ENCODE assay signal across 8 mouse cellular contexts in the genomic region with DNA sequence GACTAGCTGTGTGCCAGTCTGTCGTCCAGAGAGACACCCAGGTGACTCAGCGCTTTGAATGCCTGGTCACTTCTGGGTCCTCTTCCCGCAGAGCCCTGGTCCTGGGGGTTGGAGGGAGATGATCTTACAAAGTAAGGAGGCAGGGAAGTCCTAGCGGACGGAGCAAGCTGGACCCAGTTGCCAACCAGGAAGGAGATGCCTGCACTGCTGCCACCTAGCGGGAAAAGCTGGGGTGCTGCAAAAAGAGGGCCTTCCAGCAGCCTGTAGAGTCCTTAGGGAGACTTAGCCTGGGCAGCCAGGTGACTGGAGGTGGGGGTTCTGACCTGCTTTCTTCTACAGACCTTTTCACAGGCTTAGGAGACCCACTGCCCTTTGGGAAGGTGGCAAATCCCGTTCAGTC. TPM values are rescaled to one million over a fixed set of nuclear protein-coding genes. Genes with fewer than 3 reads are reported as not detected.
DNase-seq lines count a peak whose midpoint lies in the region; ATAC-seq and TF ChIP-seq lines count a peak whose summit lies in the region.
"Had no signal": no experiment of that assay in that cellular context is flagged by ENCODE, and none has a peak within 500 bp of the region (broad histone marks: within the 10 kb centered on the region; RNA-seq: fewer than 3 reads in every experiment).

No protein-coding gene starts in this region.

- peak overlapping the region; percentile 23; the same call in 1 of the 2 replicates for H3K4me3 ChIP-seq in gastrocnemius, adult 2 months
- H3K4me3 ChIP-seq in intestine, embryonic 16.5 days (ENCODE audit: low read length), result no peak overlapping the region
- H3K4me3 ChIP-seq in midbrain, embryonic 10.5 days, result peak overlapping the region; percentile 75
- H3K4me3 ChIP-seq: myocyte had no signal

- no peak overlapping the region for H3K4me2 ChIP-seq in intestine, embryonic 16.5 days (ENCODE audit: low read depth, low read length)

- H3K9me3 ChIP-seq in intestine, embryonic 16.5 days (ENCODE audit: control insufficient read depth, low read length), result no peaks in the 10 kb centered on the region
- H3K9me3 ChIP-seq in midbrain, embryonic 10.5 days (replicated peaks), result no peaks in the 10 kb centered on the region

- TF ChIP-seq CTCF in gastrocnemius, adult 2 months (IDR thresholded peaks at IDR 0.05), result peak; percentile 68

- 4% methylated on average over 7 of the region's 7 CpGs for whole genome bisulfite sequencing in intestine, embryonic 16.5 days
- WGBS in midbrain, embryonic 10.5 days, result 1% methylated on average over 7 of the region's 7 CpGs

- no peaks in the 10 kb centered on the region for H3K36me3 ChIP-seq in intestine, embryonic 16.5 days (ENCODE audit: control insufficient read depth, insufficient read depth, low read length)
- no peaks in the 10 kb centered on the region for H3K36me3 ChIP-seq in midbrain, embryonic 10.5 days

- H3K27me3 ChIP-seq in intestine, embryonic 16.5 days (replicated peaks; ENCODE audit: control insufficient read depth, insufficient read depth, low read length), result peaks cover 56% of the 10 kb centered on the region
- H3K27me3 ChIP-seq in midbrain, embryonic 10.5 days (ENCODE audit: low read depth, poor library complexity, severe bottlenecking), result peaks cover 74% of the 10 kb centered on the region

- H3K4me1 ChIP-seq in intestine, embryonic 16.5 days (ENCODE audit: control insufficient read depth, insufficient read depth, low read length), result peaks cover 13% of the 10 kb centered on the region; the same call in 1 of the 2 replicates
- H3K4me1 ChIP-seq in midbrain, embryonic 10.5 days, result peaks cover 67% of the 10 kb centered on the region

- peak; percentile 79 for DNase-seq in adrenal gland, postnatal 25 days
- peak; percentile 85 to 87 for DNase-seq in cerebellum, postnatal 25 days
- DNase-seq in gastrocnemius, adult 2 months, result peak; percentile 62
- DNase-seq in left cerebral cortex, postnatal 25 days (ENCODE audit: low spot score in 2 of 2), result peak; percentile 74 to 87
- DNase-seq in midbrain, embryonic 10.5 days (ENCODE audit: low spot score), result peak; percentile 86
- peak; percentile 7 for DNase-seq in skeletal muscle tissue, adult 2 months (ENCODE audit: low read depth, low spot score)

- 0 out of 2 replicates have a peak, but pooled peaks have one; percentile 13 for ATAC-seq in intestine, embryonic 16.5 days

- H3K9ac ChIP-seq in intestine, embryonic 16.5 days (ENCODE audit: low read depth, low read length), result no peak overlapping the region

- H3K27ac ChIP-seq in gastrocnemius, adult 2 months, result no peak overlapping the region
- no peak overlapping the region for H3K27ac ChIP-seq in intestine, embryonic 16.5 days (ENCODE audit: low read length)
- 0 out of 2 replicates have a peak overlapping the region, but pooled peaks have one; percentile 87 for H3K27ac ChIP-seq in midbrain, embryonic 10.5 days (replicated peaks)

- intact Hi-C loops in gastrocnemius, adult 2 months (cut with DNase I), result no loop called here
- intact Hi-C loops in left cerebral cortex, postnatal 25 days (cut with DNase I), result loop anchor here (2.0 to 10.0 kb wide), 8 partner anchors 112 to 937 kb away; no protein-coding TSS in a partner anchor

RNA-seq across cellular contexts. Expression of a gene that starts 1.8 kb away (rescaled TPM):
- 5.4 and 13.4 TPM in 2 replicates for total RNA-seq in adrenal gland, postnatal 25 days (2021)
- total RNA-seq in gastrocnemius, adult 2 months (2021), result under 1 TPM in 1 of 2 experiments, not detected in 1; 0.42 TPM
- polyA plus RNA-seq in intestine, embryonic 16.5 days (2015; fragmentation: Nextera tagmentation; extraction: Ambion mirVana), result 0.40 and 1.1 TPM in 2 replicates
- total RNA-seq in left cerebral cortex, postnatal 25 days (2021), result 10 to 100 TPM; 53.5 to 57.1 TPM
- polyA plus RNA-seq in midbrain, embryonic 10.5 days (2016; fragmentation: Nextera tagmentation; extraction: Ambion mirVana), result 2.2 and 2.4 TPM in 2 replicates
- polyA plus RNA-seq: myocyte had no signal

Comparison
In these comparisons a context has a peak if more than half of its experiments do, and no peak if none do; other contexts are left out.
1. DNase-seq: peak in every context shown above with its lines; median percentile 86 in cerebellum, postnatal 25 days; 86 in midbrain, embryonic 10.5 days; 80 in left cerebral cortex, postnatal 25 days; 79 in adrenal gland, postnatal 25 days; 62 in gastrocnemius, adult 2 months; 7 in skeletal muscle tissue, adult 2 months.